Mouse (Mus musculus) kidney, adult 2 months (tissue): Measurements from ENCODE around the gene Agpat3.

Experiments
- CTCF ChIP-seq: fragments of 200-500 bp; conservative IDR thresholded peaks from 2 replicates; pipeline ENCODE4 v1.5.1; 2011; ENCODE audit warnings: low read depth, mild to moderate bottlenecking, control low read depth, low read length, moderate library complexity, mixed read lengths; ENCODE audit not compliant: insufficient read depth, insufficient read length
- POLR2A ChIP-seq: fragments of 200-500 bp; IDR thresholded peaks from one replicate; pipeline ENCODE4 v1.6.1; 2011; ENCODE audit warnings: low read depth, low read length, control low read depth

DNA sequence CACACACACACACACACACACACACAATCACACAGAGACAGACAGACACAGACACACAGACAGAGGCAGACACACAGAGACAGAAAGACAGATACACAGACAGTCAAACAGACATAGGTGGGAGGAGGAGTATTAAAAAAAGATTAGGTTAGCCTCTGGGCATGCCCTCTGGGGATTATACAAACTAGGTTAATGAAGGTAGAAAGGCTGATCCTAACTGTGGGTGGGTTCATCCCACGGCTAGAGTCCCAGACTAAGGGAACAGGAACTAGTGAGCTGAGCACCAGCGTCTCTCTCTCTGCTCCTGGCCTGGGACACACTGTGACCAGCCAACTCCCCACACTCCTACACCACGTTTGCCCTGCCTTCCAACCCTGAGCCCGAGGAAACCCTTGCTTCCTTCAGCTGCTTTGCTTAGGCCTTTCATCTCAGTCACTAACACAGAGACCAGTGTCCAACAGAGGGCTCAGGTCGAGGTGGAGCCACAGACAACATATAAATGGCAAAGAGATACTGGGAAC is 41.5 kb downstream of the Agpat3 start:
- TF ChIP-seq CTCF (no peak), POLR2A (no peak)
